Mouse (Mus musculus) urinary bladder, postnatal 4 days (tissue): ENCODE data around the gene Lrrn1.

ENCODE experiments used
- DNase-seq, 2 experiments: peaks; one replicate each; pipeline ENCODE4 v3.0.0; 2021 to 2022; ENCODE audit warnings: low spot score in 2 of 2

The Lrrn1 gene

GRCm38 (mm10) chr6:107528877-107529864, at the start of gene Lrrn1:
Gene Lrrn1 (plus strand): TSS chr6:107529768.
- DNase-seq: peak; percentile 20 to 60

- no peak for DNase-seq
Measured at GRCm38 (mm10) chr6:107494491-107494890, 35.1 kb upstream of the Lrrn1 start.

- DNase-seq: no peak
Measured at GRCm38 (mm10) chr6:107495830-107496229, 33.7 kb upstream of the Lrrn1 start.

GRCm38 (mm10) chr6:107513716-107514115, 15.9 kb upstream of the Lrrn1 start:
- no peak for DNase-seq

GRCm38 (mm10) chr6:107523953-107524352, 5.6 kb upstream of the Lrrn1 start:
- no peak for DNase-seq

- DNase-seq: peak; percentile 18 to 59
Measured at GRCm38 (mm10) chr6:107529911-107530431, 403 bp downstream of the Lrrn1 start.

GRCm38 (mm10) chr6:107530621-107531285, 1.2 kb downstream of the Lrrn1 start:
- no peak for DNase-seq

GRCm38 (mm10) chr6:107531526-107532080, 2.0 kb downstream of the Lrrn1 start:
- no peak for DNase-seq

GRCm38 (mm10) chr6:107534533-107534932, 5.0 kb downstream of the Lrrn1 start:
- DNase-seq: no peak

- no peak for DNase-seq
Measured at GRCm38 (mm10) chr6:107536631-107537030, 7.1 kb downstream of the Lrrn1 start.

- DNase-seq: no peak
Measured at GRCm38 (mm10) chr6:107541222-107541621, 11.7 kb downstream of the Lrrn1 start.

GRCm38 (mm10) chr6:107541918-107542317, 12.3 kb downstream of the Lrrn1 start:
- no peak for DNase-seq

- no peak for DNase-seq
Measured at GRCm38 (mm10) chr6:107546272-107546671, 16.7 kb downstream of the Lrrn1 start.

- DNase-seq: no peak
Measured at GRCm38 (mm10) chr6:107552511-107552910, 22.9 kb downstream of the Lrrn1 start.

- no peak for DNase-seq
Measured at GRCm38 (mm10) chr6:107555364-107555763, 25.8 kb downstream of the Lrrn1 start.

GRCm38 (mm10) chr6:107556996-107557395, 27.4 kb downstream of the Lrrn1 start:
- no peak for DNase-seq

- no peak for DNase-seq
Measured at GRCm38 (mm10) chr6:107557806-107558205, 28.2 kb downstream of the Lrrn1 start.

GRCm38 (mm10) chr6:107562255-107562654, 32.7 kb downstream of the Lrrn1 start:
- DNase-seq: no peak

GRCm38 (mm10) chr6:107566944-107567634, 37.5 kb downstream of the Lrrn1 start:
- no peak for DNase-seq

- DNase-seq: no peak
Measured at GRCm38 (mm10) chr6:107574561-107574960, 45.0 kb downstream of the Lrrn1 start.

GRCm38 (mm10) chr6:107575405-107575804, 45.8 kb downstream of the Lrrn1 start:
- DNase-seq: no peak

- DNase-seq: no peak
Measured at GRCm38 (mm10) chr6:107577309-107577708, 47.7 kb downstream of the Lrrn1 start.
